Mouse (Mus musculus): ENCODE results near the gene Lhb. TPM values are rescaled to one million over a fixed set of nuclear protein-coding genes. Genes with fewer than 3 reads are reported as not detected.
A peak's percentile ranks its signal among the peaks of the same experiment; 100 is the strongest.

Gene Lhb
- polyA plus RNA-seq, 1 experiment, result 0.07 TPM

DNA sequence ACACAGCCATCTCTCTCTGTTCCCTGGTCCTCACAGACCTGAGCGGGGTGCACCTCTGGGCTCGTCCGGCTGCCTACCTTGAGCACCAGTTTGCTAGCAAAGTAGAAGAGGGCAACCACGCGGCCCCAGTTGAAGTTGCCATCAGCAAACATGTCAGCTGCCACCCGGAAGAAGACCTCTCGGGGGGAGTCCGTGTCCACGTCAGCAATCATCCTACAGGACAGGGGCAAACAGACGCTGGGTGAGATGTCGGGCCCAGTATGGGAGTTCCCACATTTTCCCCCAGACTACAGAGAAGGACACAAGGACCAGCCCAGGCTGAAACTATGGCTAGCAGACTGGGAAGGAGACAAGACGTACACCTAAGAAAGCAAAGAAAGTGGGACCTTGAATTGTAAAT lies 44.5 kb downstream of the Lhb start:
- H3K4me3 ChIP-seq, result peak overlapping the region; percentile 54

DNA sequence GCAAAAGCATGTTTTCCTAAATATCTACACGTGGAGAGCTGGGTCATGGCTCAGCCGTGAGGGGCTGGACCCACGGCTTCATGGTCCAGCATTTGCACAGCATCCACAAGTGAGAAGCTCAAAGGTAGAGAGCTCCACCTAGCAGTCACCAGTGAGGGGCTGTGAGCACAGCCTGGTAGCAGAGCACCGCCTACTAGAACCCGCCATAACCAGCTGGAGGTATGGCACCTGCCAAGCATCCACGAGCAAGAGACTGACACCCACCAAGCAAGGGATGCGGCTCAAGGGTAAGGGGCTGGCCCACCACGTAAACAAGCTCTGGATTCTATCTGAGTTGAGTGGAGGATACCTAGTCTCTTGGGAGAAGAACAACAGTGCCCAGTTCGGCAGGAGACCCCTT lies 44.9 kb downstream of the Lhb start:
- no peaks in the 10 kb centered on the region for H3K27me3 ChIP-seq (ENCODE audit: control insufficient read depth, insufficient read depth, insufficient read length)
- TF ChIP-seq REST (IDR thresholded peaks at IDR 0.05; ENCODE audit: insufficient read depth, insufficient read length) (no peak), E2F4 (IDR thresholded peaks at IDR 0.05; ENCODE audit: insufficient read depth) (no peak)
- peaks cover 28% of the 10 kb centered on the region for H3K79me2 ChIP-seq (ENCODE audit: control insufficient read depth, insufficient read depth)
- H3K36me3 ChIP-seq (ENCODE audit: control insufficient read depth, insufficient read depth), result peaks cover 24% of the 10 kb centered on the region
- peak overlapping the region; percentile 54 for H3K4me3 ChIP-seq
- peak overlapping the region; percentile 90 for H3K4me2 ChIP-seq (ENCODE audit: low read depth)
- peak overlapping the region; percentile 53 for H3ac ChIP-seq (ENCODE audit: control insufficient read depth, insufficient read length)

More for the DNA sequence above, 44.5 kb downstream of the Lhb start:
- peaks cover 24% of the 10 kb centered on the region for H3K36me3 ChIP-seq (ENCODE audit: control insufficient read depth, insufficient read depth)
- peak overlapping the region; percentile 90 for H3K4me2 ChIP-seq (ENCODE audit: low read depth)
- no peaks in the 10 kb centered on the region for H3K27me3 ChIP-seq (ENCODE audit: control insufficient read depth, insufficient read depth, insufficient read length)
- H3ac ChIP-seq (ENCODE audit: control insufficient read depth, insufficient read length), result no peak overlapping the region
- TF ChIP-seq REST (IDR thresholded peaks at IDR 0.05; ENCODE audit: insufficient read depth, insufficient read length) (no peak), POLR2AphosphoS2 (IDR thresholded peaks at IDR 0.05; ENCODE audit: insufficient read length, low read depth) (no peak), USF1 (IDR thresholded peaks at IDR 0.05; ENCODE audit: low read depth) (no peak), SRF (IDR thresholded peaks at IDR 0.05; ENCODE audit: control insufficient read depth, insufficient read length, low read depth) (no peak), MAX (IDR thresholded peaks at IDR 0.05; ENCODE audit: low read depth) (no peak), E2F4 (IDR thresholded peaks at IDR 0.05; ENCODE audit: insufficient read depth) (no peak), MYOG (IDR thresholded peaks at IDR 0.05; ENCODE audit: control insufficient read depth in 1 of 3, insufficient read depth in 1 of 3, insufficient read length in 2 of 3, low read depth in 2 of 3) (no peak), POLR2A (IDR thresholded peaks at IDR 0.05; ENCODE audit: insufficient read length, low read depth) (no peak)
- H3K79me2 ChIP-seq (ENCODE audit: control insufficient read depth, insufficient read depth), result peaks cover 32% of the 10 kb centered on the region

DNA sequence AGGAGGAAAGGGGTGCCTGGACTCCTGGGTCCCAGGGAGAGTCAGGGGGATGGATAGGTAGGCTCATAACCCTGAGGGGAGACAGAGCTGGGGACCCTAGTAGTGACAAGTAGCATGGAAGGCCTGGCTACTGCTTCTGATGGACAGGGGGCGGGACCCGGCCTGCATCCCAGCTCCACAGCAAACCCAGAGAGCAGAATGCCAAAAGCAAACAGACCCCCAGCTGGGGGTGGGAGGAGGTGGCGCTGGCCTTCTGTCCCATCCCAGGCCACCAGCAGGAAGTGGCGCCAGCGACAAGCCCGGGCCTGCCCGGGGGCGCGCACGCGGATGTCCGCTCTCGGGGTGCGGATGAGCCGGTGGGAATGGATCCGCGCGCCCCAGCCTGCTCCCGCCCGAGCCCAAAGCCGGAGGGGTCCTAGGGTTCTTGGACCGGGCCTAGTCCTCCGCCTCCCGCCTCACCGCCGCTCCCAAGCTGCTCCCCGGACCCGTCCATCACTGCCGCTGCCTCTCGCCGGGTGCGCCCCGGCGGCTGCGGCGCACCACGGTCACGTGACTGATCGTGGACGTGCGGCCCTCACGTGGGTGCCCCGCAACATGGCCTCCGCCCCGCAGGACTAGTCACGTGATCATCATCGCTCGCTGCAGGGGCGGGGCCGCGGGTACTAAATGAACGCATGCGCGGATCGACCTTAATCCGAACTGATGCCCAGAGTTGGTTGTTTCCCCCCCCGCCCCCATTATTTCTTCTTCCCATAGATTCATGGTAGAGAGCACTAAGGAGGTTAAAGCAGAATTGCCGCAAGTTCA lies 45.9 kb downstream of the Lhb start, which contains the start of gene Bax:
Bax (minus strand) TSS at position 616 of the 807 bp plus-strand sequence.
- TF ChIP-seq E2F4 (IDR thresholded peaks at IDR 0.05; ENCODE audit: insufficient read depth) (no peak), MYOD1 (IDR thresholded peaks at IDR 0.05; ENCODE audit: control insufficient read depth in 1 of 3, insufficient read length in 2 of 3, low read depth in 2 of 3) (peak in 1 of 3 experiments; percentile 19), SRF (IDR thresholded peaks at IDR 0.05; ENCODE audit: control insufficient read depth, insufficient read length, low read depth) (no peak), CEBPB (IDR thresholded peaks at IDR 0.05; ENCODE audit: insufficient read depth, poor library complexity, severe bottlenecking) (no peak), USF1 (IDR thresholded peaks at IDR 0.05; ENCODE audit: low read depth) (peak; percentile 98), POLR2A (IDR thresholded peaks at IDR 0.05; ENCODE audit: insufficient read length, low read depth) (peak; percentile 91), TCF3 (IDR thresholded peaks at IDR 0.05; ENCODE audit: insufficient read length, low read depth) (no peak), TCF12 (IDR thresholded peaks at IDR 0.05; ENCODE audit: insufficient read depth, poor library complexity, severe bottlenecking) (no peak), MAX (IDR thresholded peaks at IDR 0.05; ENCODE audit: low read depth) (no peak), MYOG (IDR thresholded peaks at IDR 0.05; ENCODE audit: control insufficient read depth in 1 of 3, insufficient read depth in 1 of 3, insufficient read length in 2 of 3, low read depth in 2 of 3) (peak in 1 of 3 experiments; percentile 29), POLR2AphosphoS2 (IDR thresholded peaks at IDR 0.05; ENCODE audit: insufficient read length, low read depth) (peak; percentile 89)
- no peaks in the 10 kb centered on the region for H3K27me3 ChIP-seq (ENCODE audit: control insufficient read depth, insufficient read depth, insufficient read length)
- H3K36me3 ChIP-seq (ENCODE audit: control insufficient read depth, insufficient read depth), result peaks cover 24% of the 10 kb centered on the region
- peaks cover 28% of the 10 kb centered on the region for H3K79me2 ChIP-seq (ENCODE audit: control insufficient read depth, insufficient read depth)
- H3K4me3 ChIP-seq, result peak within 1 kb of the TSS; percentile 54
- H3K4me2 ChIP-seq (ENCODE audit: low read depth), result peak within 1 kb of the TSS; percentile 90
- peak within 1 kb of the TSS; percentile 53 for H3ac ChIP-seq (ENCODE audit: control insufficient read depth, insufficient read length)

DNA sequence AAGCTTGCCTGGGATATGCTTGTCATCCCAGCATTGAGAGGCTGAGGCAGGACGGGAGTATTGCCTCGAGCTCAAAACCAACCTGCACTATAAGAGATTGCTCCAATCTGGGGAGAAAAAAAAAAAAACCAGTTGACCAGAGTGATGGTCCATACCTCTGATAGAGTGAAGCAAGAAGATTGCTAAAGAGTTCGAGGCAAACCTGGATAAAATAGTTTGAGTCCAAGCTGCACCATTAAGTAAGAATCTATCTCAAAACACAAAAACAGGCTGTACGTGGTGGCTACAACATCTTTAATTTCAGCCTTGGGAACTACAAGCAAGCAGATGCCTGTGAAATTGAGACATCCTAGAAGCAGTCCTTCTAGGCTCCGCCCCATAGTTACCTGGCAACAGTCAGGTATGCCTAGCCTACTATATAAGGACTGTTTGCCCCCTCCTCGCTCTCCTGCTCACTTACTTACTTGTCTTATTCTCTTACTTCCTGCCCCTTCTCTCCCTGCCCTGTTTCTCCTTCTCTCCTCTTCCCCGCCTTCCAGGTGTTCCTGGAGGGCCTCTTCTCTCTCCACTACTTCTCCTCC lies 46.6 kb downstream of the Lhb start:
- peak overlapping the region; percentile 53 for H3ac ChIP-seq (ENCODE audit: control insufficient read depth, insufficient read length)
- H3K79me2 ChIP-seq (ENCODE audit: control insufficient read depth, insufficient read depth), result peaks cover 28% of the 10 kb centered on the region
- peak overlapping the region; percentile 88 for H3K4me2 ChIP-seq (ENCODE audit: low read depth)
- peak overlapping the region; percentile 54 for H3K4me3 ChIP-seq
- H3K36me3 ChIP-seq (ENCODE audit: control insufficient read depth, insufficient read depth), result peaks cover 24% of the 10 kb centered on the region
- TF ChIP-seq TCF3 (IDR thresholded peaks at IDR 0.05; ENCODE audit: insufficient read length, low read depth), result no peak
- no peak for TF ChIP-seq REST (IDR thresholded peaks at IDR 0.05; ENCODE audit: insufficient read depth, insufficient read length)
- no peak for TF ChIP-seq TCF12 (IDR thresholded peaks at IDR 0.05; ENCODE audit: insufficient read depth, poor library complexity, severe bottlenecking)
- TF ChIP-seq MYOD1 (IDR thresholded peaks at IDR 0.05; ENCODE audit: control insufficient read depth in 1 of 3, insufficient read length in 2 of 3, low read depth in 2 of 3), result no peak
- no peak for TF ChIP-seq E2F4 (IDR thresholded peaks at IDR 0.05; ENCODE audit: insufficient read depth)
- no peak for TF ChIP-seq USF1 (IDR thresholded peaks at IDR 0.05; ENCODE audit: low read depth)
- no peak for TF ChIP-seq SRF (IDR thresholded peaks at IDR 0.05; ENCODE audit: control insufficient read depth, insufficient read length, low read depth)
- no peak for TF ChIP-seq CEBPB (IDR thresholded peaks at IDR 0.05; ENCODE audit: insufficient read depth, poor library complexity, severe bottlenecking)
- no peak for TF ChIP-seq POLR2A (IDR thresholded peaks at IDR 0.05; ENCODE audit: insufficient read length, low read depth)
- no peak for TF ChIP-seq MYOG (IDR thresholded peaks at IDR 0.05; ENCODE audit: control insufficient read depth in 1 of 3, insufficient read depth in 1 of 3, insufficient read length in 2 of 3, low read depth in 2 of 3)
- TF ChIP-seq MAX (IDR thresholded peaks at IDR 0.05; ENCODE audit: low read depth), result no peak
- no peaks in the 10 kb centered on the region for H3K27me3 ChIP-seq (ENCODE audit: control insufficient read depth, insufficient read depth, insufficient read length)
